Mouse (Mus musculus): Measurements from ENCODE around the gene Secisbp2l. TPM values are rescaled to one million over a fixed set of nuclear protein-coding genes. Genes with fewer than 3 reads are reported as not detected.

Gene Secisbp2l
- polyA plus RNA-seq, 1 experiment from 2014 or later: 11.2 TPM

- Histone ChIP-seq H3K4me1 (peaks cover 37% of the 10 kb centered on the region), H3K9ac (no peak overlapping the region), H3K4me3 (no peak overlapping the region), H3K4me2 (no peak overlapping the region), H3K36me3 (no peaks in the 10 kb centered on the region), H3K27ac (replicated peaks) (no peak overlapping the region), H3K27me3 (replicated peaks) (no peaks in the 10 kb centered on the region), H3K9me3 (no peaks in the 10 kb centered on the region)
- WGBS: 55% methylated on average over 4 of the region's 4 CpGs
- no peak for ATAC-seq (ENCODE audit: extremely low read depth, insufficient number of reproducible peaks, low FRiP score, low TSS enrichment)
Observed at GRCm38 (mm10) chr2:125783868-125784267, 1.2 kb upstream of the Secisbp2l start.

DNA sequence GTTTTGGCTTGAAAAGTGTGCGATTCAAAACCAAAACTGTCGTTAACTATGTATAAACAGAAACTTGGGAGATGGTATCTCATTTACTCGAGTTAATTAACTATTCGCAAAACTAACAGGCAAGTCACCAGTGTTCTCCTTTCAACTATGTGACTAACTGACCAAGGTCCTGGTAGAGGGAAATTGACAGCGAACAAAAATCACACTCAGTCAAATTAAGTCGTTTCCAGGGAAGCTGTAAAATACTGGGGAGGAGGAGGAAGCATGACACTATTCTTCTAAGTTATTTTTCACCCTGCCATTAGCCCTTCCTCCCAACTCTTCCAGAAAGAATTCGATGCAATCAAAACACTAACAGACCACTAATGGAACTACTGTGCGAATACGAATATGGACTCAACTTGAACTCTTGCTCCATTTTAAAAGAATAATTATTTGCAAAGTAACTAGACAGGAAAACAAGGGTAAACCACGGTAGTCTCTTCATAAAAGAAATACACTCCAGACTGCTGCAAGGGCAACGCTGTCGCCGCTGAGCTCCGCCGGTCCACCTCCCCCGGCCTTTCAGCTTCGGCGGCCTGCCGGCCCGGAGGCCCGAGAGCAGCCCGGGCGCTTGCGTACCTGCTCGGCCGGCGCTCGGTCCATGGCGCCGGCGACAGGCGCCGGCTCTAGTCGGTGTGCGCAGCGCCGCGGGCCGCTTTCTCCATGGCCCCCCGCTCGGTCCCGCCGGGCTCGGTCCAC lies 522 bp downstream of the Secisbp2l start:
- H3K36me3 ChIP-seq: 0 out of 2 replicates have a peak, but pooled peaks cover 5% of the 10 kb centered on the region
- no peaks in the 10 kb centered on the region for H3K9me3 ChIP-seq
- H3K4me3 ChIP-seq: peak overlapping the region; percentile 84
- peaks cover 30% of the 10 kb centered on the region for H3K4me1 ChIP-seq
- H3K4me2 ChIP-seq: peak overlapping the region; percentile 86
- ATAC-seq (ENCODE audit: extremely low read depth, insufficient number of reproducible peaks, low FRiP score, low TSS enrichment): no peak
- no peaks in the 10 kb centered on the region for H3K27me3 ChIP-seq (replicated peaks)
- peak overlapping the region; percentile 93 for H3K9ac ChIP-seq
- WGBS: 3% methylated on average over 44 of the region's 44 CpGs
- peak overlapping the region; percentile 83 for H3K27ac ChIP-seq (replicated peaks)

DNA sequence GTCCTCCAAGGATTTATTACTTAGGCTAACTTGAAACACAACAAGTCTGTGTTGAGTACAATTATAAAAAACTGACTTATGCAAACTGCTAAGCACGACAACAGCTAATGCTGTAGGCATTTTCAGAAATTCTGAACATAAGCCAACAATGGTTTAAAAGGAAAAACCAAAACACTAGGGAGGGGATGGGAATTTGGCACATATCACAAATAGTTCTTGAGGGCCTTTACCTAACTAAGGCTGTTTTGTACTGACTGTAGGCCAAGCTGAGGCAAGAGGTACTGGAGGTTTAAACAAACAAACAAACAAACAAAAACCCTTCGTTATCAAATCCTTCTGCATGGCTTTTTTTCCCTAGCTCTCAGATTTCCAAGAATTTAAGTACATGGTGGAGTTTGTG lies 1.7 kb downstream of the Secisbp2l start:
- Histone ChIP-seq H3K27ac (replicated peaks) (no peak overlapping the region), H3K36me3 (0 out of 2 replicates have a peak, but pooled peaks cover 5% of the 10 kb centered on the region), H3K27me3 (replicated peaks) (no peaks in the 10 kb centered on the region), H3K4me2 (peak overlapping the region; percentile 86), H3K4me3 (peak overlapping the region; percentile 84), H3K9ac (peak overlapping the region; percentile 93), H3K9me3 (no peaks in the 10 kb centered on the region), H3K4me1 (peaks cover 30% of the 10 kb centered on the region)
- WGBS: 75% methylated on average over 2 of the region's 2 CpGs
- no peak for ATAC-seq (ENCODE audit: extremely low read depth, insufficient number of reproducible peaks, low FRiP score, low TSS enrichment)

DNA sequence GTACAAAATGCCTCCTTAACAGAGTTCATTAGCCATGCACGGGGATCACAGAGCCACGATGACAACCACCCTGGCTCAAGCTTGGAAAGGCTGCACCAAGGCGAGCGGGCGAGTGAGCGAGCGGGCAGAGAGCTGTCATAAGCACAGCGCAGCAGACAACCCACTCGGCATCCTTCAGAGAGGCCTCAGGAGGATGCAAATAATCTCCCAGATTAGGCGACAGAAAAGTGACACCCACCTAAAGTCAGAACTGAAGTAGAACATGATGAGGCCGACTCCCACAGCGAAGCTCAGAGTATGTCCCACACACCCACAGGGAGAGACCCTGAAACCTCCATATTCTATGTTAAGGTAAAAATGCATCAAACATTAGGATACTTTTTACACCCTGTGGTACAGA lies 4.3 kb downstream of the Secisbp2l start:
- peaks cover 35% of the 10 kb centered on the region for H3K4me1 ChIP-seq
- no peaks in the 10 kb centered on the region for H3K9me3 ChIP-seq
- no peak for ATAC-seq (ENCODE audit: extremely low read depth, insufficient number of reproducible peaks, low FRiP score, low TSS enrichment)
- WGBS: 82% methylated on average over 12 of the region's 12 CpGs
- no peak overlapping the region for H3K4me3 ChIP-seq
- H3K36me3 ChIP-seq: peaks cover 23% of the 10 kb centered on the region
- no peak overlapping the region for H3K4me2 ChIP-seq
- 0 out of 2 replicates have a peak overlapping the region, but pooled peaks have one; percentile 19 for H3K9ac ChIP-seq
- no peak overlapping the region for H3K27ac ChIP-seq (replicated peaks)
- no peaks in the 10 kb centered on the region for H3K27me3 ChIP-seq (replicated peaks)

GRCm38 (mm10) chr2:125777018-125777417 lies 5.7 kb downstream of the Secisbp2l start:
- 89% methylated on average over 3 of the region's 3 CpGs for WGBS
- no peak overlapping the region for H3K4me2 ChIP-seq
- no peak overlapping the region for H3K27ac ChIP-seq (replicated peaks)
- H3K4me1 ChIP-seq: peaks cover 30% of the 10 kb centered on the region
- no peaks in the 10 kb centered on the region for H3K27me3 ChIP-seq (replicated peaks)
- H3K9me3 ChIP-seq: no peaks in the 10 kb centered on the region
- no peak overlapping the region for H3K9ac ChIP-seq
- no peak for ATAC-seq (ENCODE audit: extremely low read depth, insufficient number of reproducible peaks, low FRiP score, low TSS enrichment)
- H3K36me3 ChIP-seq: peaks cover 33% of the 10 kb centered on the region
- H3K4me3 ChIP-seq: no peak overlapping the region

GRCm38 (mm10) chr2:125775661-125776060 lies 7.0 kb downstream of the Secisbp2l start:
- H3K4me3 ChIP-seq: no peak overlapping the region
- H3K4me2 ChIP-seq: peak overlapping the region; percentile 45
- H3K4me1 ChIP-seq: peaks cover 17% of the 10 kb centered on the region
- peaks cover 43% of the 10 kb centered on the region for H3K36me3 ChIP-seq
- H3K9me3 ChIP-seq: no peaks in the 10 kb centered on the region
- no peak overlapping the region for H3K9ac ChIP-seq
- H3K27ac ChIP-seq (replicated peaks): peak overlapping the region; percentile 50; the same call in 1 of the 2 replicates
- H3K27me3 ChIP-seq (replicated peaks): no peaks in the 10 kb centered on the region
- no peak for ATAC-seq (ENCODE audit: extremely low read depth, insufficient number of reproducible peaks, low FRiP score, low TSS enrichment)
- 40% methylated on average over 7 of the region's 7 CpGs for WGBS

GRCm38 (mm10) chr2:125774846-125775245 lies 7.8 kb downstream of the Secisbp2l start:
- H3K4me1 ChIP-seq: peaks cover 11% of the 10 kb centered on the region
- H3K9me3 ChIP-seq: no peaks in the 10 kb centered on the region
- no peak overlapping the region for H3K27ac ChIP-seq (replicated peaks)
- no peak overlapping the region for H3K4me3 ChIP-seq
- H3K9ac ChIP-seq: no peak overlapping the region
- no peak for ATAC-seq (ENCODE audit: extremely low read depth, insufficient number of reproducible peaks, low FRiP score, low TSS enrichment)
- no peaks in the 10 kb centered on the region for H3K27me3 ChIP-seq (replicated peaks)
- peaks cover 51% of the 10 kb centered on the region for H3K36me3 ChIP-seq
- WGBS: 62% methylated on average over 4 of the region's 4 CpGs
- H3K4me2 ChIP-seq: no peak overlapping the region

DNA sequence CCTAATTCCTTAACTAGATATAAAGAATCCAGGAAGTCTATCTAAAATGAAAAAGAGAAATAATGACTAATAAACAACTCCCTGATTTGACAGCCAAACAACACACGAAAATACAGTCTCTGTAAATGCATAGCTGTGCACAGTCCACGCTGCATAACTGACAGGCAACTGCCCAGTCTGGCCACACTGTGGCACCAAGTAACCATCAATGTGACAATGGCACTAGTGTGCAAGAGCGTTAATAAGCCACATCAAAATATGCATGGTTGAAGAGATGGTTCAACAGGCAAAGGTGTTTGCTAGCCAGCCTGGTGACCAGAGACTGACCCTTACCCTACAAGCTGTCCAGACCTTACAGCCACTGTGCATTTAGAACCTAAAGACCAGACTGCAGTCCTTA lies 17.6 kb downstream of the Secisbp2l start:
- WGBS: 76% methylated on average over 3 of the region's 3 CpGs
- ATAC-seq (ENCODE audit: extremely low read depth, insufficient number of reproducible peaks, low FRiP score, low TSS enrichment): no peak

GRCm38 (mm10) chr2:125764531-125764930 lies 18.1 kb downstream of the Secisbp2l start:
- Histone ChIP-seq H3K9ac (no peak overlapping the region), H3K27ac (replicated peaks) (no peak overlapping the region), H3K4me3 (no peak overlapping the region), H3K36me3 (peaks cover 87% of the 10 kb centered on the region), H3K27me3 (replicated peaks) (no peaks in the 10 kb centered on the region), H3K4me1 (no peaks in the 10 kb centered on the region), H3K4me2 (no peak overlapping the region), H3K9me3 (no peaks in the 10 kb centered on the region)
- 93% methylated on average over 5 of the region's 5 CpGs for WGBS
- no peak for ATAC-seq (ENCODE audit: extremely low read depth, insufficient number of reproducible peaks, low FRiP score, low TSS enrichment)

More for the DNA sequence above, 17.6 kb downstream of the Secisbp2l start:
- Histone ChIP-seq H3K27me3 (replicated peaks) (no peaks in the 10 kb centered on the region), H3K4me3 (no peak overlapping the region), H3K36me3 (peaks cover 88% of the 10 kb centered on the region), H3K9me3 (no peaks in the 10 kb centered on the region), H3K9ac (no peak overlapping the region), H3K27ac (replicated peaks) (no peak overlapping the region), H3K4me2 (no peak overlapping the region), H3K4me1 (no peaks in the 10 kb centered on the region)

- no peak for ATAC-seq (ENCODE audit: extremely low read depth, insufficient number of reproducible peaks, low FRiP score, low TSS enrichment)
- H3K27ac ChIP-seq (replicated peaks): no peak overlapping the region
- no peak overlapping the region for H3K4me2 ChIP-seq
- no peak overlapping the region for H3K9ac ChIP-seq
- peaks cover 100% of the 10 kb centered on the region for H3K36me3 ChIP-seq
- no peaks in the 10 kb centered on the region for H3K27me3 ChIP-seq (replicated peaks)
- WGBS: 94% methylated on average over 2 of the region's 2 CpGs
- H3K9me3 ChIP-seq: no peaks in the 10 kb centered on the region
- H3K4me1 ChIP-seq: no peaks in the 10 kb centered on the region
- no peak overlapping the region for H3K4me3 ChIP-seq
Observed at GRCm38 (mm10) chr2:125749330-125749729, 33.3 kb downstream of the Secisbp2l start.

DNA sequence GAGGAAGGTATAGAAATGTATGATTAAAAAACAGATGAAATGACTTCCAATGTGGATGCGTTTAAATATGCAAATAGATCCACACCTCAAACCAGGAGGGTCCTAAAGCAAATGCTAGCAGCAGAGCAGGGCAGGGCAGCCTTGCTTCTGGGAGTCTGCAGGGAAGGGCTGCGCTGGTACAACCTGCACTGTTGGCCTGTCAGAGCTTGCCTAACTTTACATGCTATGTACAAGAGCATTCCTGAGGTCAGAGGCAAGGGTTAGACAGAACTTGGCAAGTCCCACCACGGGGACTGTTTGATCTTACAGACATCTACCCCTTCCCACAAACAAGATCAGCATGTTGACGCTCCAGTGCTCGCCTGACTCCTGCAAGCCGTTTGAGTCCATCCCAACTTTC lies 43.3 kb downstream of the Secisbp2l start:
- no peaks in the 10 kb centered on the region for H3K4me1 ChIP-seq
- no peak overlapping the region for H3K27ac ChIP-seq (replicated peaks)
- no peaks in the 10 kb centered on the region for H3K9me3 ChIP-seq
- H3K27me3 ChIP-seq (replicated peaks): no peaks in the 10 kb centered on the region
- no peak overlapping the region for H3K4me2 ChIP-seq
- no peak overlapping the region for H3K9ac ChIP-seq
- peaks cover 63% of the 10 kb centered on the region for H3K36me3 ChIP-seq
- WGBS: 79% methylated on average over 6 of the region's 6 CpGs
- H3K4me3 ChIP-seq: no peak overlapping the region
- ATAC-seq (ENCODE audit: extremely low read depth, insufficient number of reproducible peaks, low FRiP score, low TSS enrichment): no peak

GRCm38 (mm10) chr2:125738718-125739117 lies 44.0 kb downstream of the Secisbp2l start:
- Histone ChIP-seq H3K9me3 (no peaks in the 10 kb centered on the region), H3K4me3 (no peak overlapping the region), H3K36me3 (peaks cover 56% of the 10 kb centered on the region), H3K9ac (no peak overlapping the region), H3K27ac (replicated peaks) (no peak overlapping the region), H3K4me2 (no peak overlapping the region), H3K27me3 (replicated peaks) (no peaks in the 10 kb centered on the region), H3K4me1 (no peaks in the 10 kb centered on the region)
- 70% methylated on average over 5 of the region's 5 CpGs for WGBS
- no peak for ATAC-seq (ENCODE audit: extremely low read depth, insufficient number of reproducible peaks, low FRiP score, low TSS enrichment)
